Mouse (Mus musculus) cerebellum, adult (tissue): Measurements from ENCODE around the gene Rnf183.
"Not testable (repeated sequence)": the region's sequence is repeated elsewhere in the genome, so short reads cannot be mapped to it uniquely, and the experiment has no call there.

ENCODE experiments used
- ATAC-seq: cut with Nextera tagmentation; 2 replicates; pipeline ENCODE4 v1.9.2; 2017; ENCODE audit warnings: mild to moderate bottlenecking, moderate library complexity, mixed read lengths; ENCODE audit not compliant: insufficient number of reproducible peaks, low FRiP score, low TSS enrichment

Gene Rnf183

GRCm38 (mm10) chr4:62435081-62435480 lies at the start of gene Rnf183:
Rnf183 (minus strand) TSS chr4:62435252.
- ATAC-seq = no peak

GRCm38 (mm10) chr4:62480709-62481605 lies 45.9 kb upstream of the Rnf183 start:
- ATAC-seq = no peak; the same call in 1 of the 2 replicates

GRCm38 (mm10) chr4:62479937-62480708 lies 45.1 kb upstream of the Rnf183 start, which contains the start of gene Bspry:
Bspry (plus strand) TSS chr4:62480053.
- ATAC-seq = peak; percentile 69; the same call in 1 of the 2 replicates

GRCm38 (mm10) chr4:62479593-62479936 lies 44.5 kb upstream of the Rnf183 start:
- ATAC-seq = not testable (repeated sequence)

GRCm38 (mm10) chr4:62477542-62478244 lies 42.6 kb upstream of the Rnf183 start:
- no peak for ATAC-seq

- ATAC-seq = no peak
These were observed 40.7 kb upstream of the Rnf183 start for GRCm38 (mm10) chr4:62475793-62476192.

- no peak for ATAC-seq
These were observed 40.1 kb upstream of the Rnf183 start for GRCm38 (mm10) chr4:62475131-62475530.

- no peak for ATAC-seq
These were observed 37.0 kb upstream of the Rnf183 start for GRCm38 (mm10) chr4:62472071-62472470.

GRCm38 (mm10) chr4:62470598-62471051 lies 35.6 kb upstream of the Rnf183 start, which contains the start of gene Wdr31:
Wdr31 (minus strand) TSS chr4:62470896.
- peak; percentile 90 for ATAC-seq

GRCm38 (mm10) chr4:62468158-62468557 lies 33.1 kb upstream of the Rnf183 start:
- ATAC-seq = no peak

- ATAC-seq = no peak
These were observed 28.1 kb upstream of the Rnf183 start for GRCm38 (mm10) chr4:62463124-62463523.

GRCm38 (mm10) chr4:62460348-62460747 lies 25.3 kb upstream of the Rnf183 start:
- no peak for ATAC-seq

GRCm38 (mm10) chr4:62459081-62459480 lies 24.0 kb upstream of the Rnf183 start:
- ATAC-seq = no peak

GRCm38 (mm10) chr4:62454995-62455394 lies 19.9 kb upstream of the Rnf183 start:
- peak; percentile 56; the same call in 1 of the 2 replicates for ATAC-seq

- no peak for ATAC-seq
These were observed 5.9 kb upstream of the Rnf183 start for GRCm38 (mm10) chr4:62440986-62441385.

GRCm38 (mm10) chr4:62440544-62440943 lies 5.5 kb upstream of the Rnf183 start:
- ATAC-seq = peak; percentile 98

- ATAC-seq = no peak
These were observed 4.7 kb upstream of the Rnf183 start for GRCm38 (mm10) chr4:62439793-62440192.

GRCm38 (mm10) chr4:62437871-62438270 lies 2.8 kb upstream of the Rnf183 start:
- ATAC-seq = no peak

GRCm38 (mm10) chr4:62437256-62437778 lies 2.3 kb upstream of the Rnf183 start:
- ATAC-seq = no peak
